In genomic region chr11:106175081-106175480, GRCm38 (mm10) we compare ENCODE assay signal across 19 mouse cellular contexts. TPM values are rescaled to one million over a fixed set of nuclear protein-coding genes. Genes with fewer than 3 reads are reported as not detected.
DNase-seq lines count a peak whose midpoint lies in the region.
"Had no signal": no experiment of that assay in that cellular context is flagged by ENCODE, and none has a peak within 500 bp of the region (broad histone marks: within the 10 kb centered on the region; RNA-seq: fewer than 3 reads in every experiment).

No protein-coding gene starts in this region.

- DNase-seq in adrenal gland, adult 2 months = peak; percentile 48
- no peak for DNase-seq in adrenal gland, adult 8-10 months
- peak; percentile 69 for DNase-seq in adrenal gland, postnatal 14 days
- peak; percentile 79 for DNase-seq in cerebellum, adult 9-11 months
- DNase-seq in gastrocnemius, adult 8-10 months (ENCODE audit: low spot score in 2 of 2) = peak; percentile 64 to 77
- no peak for DNase-seq in ovary, postnatal 10 days (ENCODE audit: low spot score)
- no peak for DNase-seq in right cerebral cortex, postnatal 14 days
- DNase-seq in right cerebral cortex, adult 2 months (ENCODE audit: low spot score in 2 of 2) = no peak
- DNase-seq: layer of hippocampus, adult 9-11 months; liver, embryonic 13.5 days; thymus, adult 18-20 months had no signal

RNA-seq across cellular contexts. Expression of gene Limd2, which starts 14.4 kb away (rescaled TPM):
- 10 to 100 TPM in 1 of 2 experiments, 1 to 10 TPM in 1; 9.5 to 17.1 TPM for total RNA-seq in adrenal gland, adult 2 months (2021)
- polyA plus RNA-seq in adrenal gland, adult 2 months (2012; rRNA removed) = 18.1 and 20.0 TPM in 2 replicates
- total RNA-seq in adrenal gland, adult 8-10 months (2022) = 10 to 100 TPM in 3 of 4 experiments, 1 to 10 TPM in 1; 9.6 to 18.9 (median 14.3) TPM
- 21.1 and 59.4 TPM in 2 replicates for total RNA-seq in adrenal gland, postnatal 14 days (2021)
- 1 to 10 TPM; 2.2 to 2.8 (median 2.4) TPM for total RNA-seq in gastrocnemius, adult 8-10 months (2022)

RNA-seq across cellular contexts. Expression of gene Gm10840, which starts 14.4 kb away (rescaled TPM):
- not detected for total RNA-seq in adrenal gland, adult 2 months (2021)
- not detected in 2 replicates for polyA plus RNA-seq in adrenal gland, adult 2 months (2012; rRNA removed)
- total RNA-seq in adrenal gland, adult 8-10 months (2022) = not detected
- total RNA-seq in adrenal gland, postnatal 14 days (2021) = not detected in 2 replicates
- not detected for total RNA-seq in gastrocnemius, adult 8-10 months (2022)
- total RNA-seq: gastrocnemius, postnatal 4 days; heart, postnatal 25 days; hindbrain, postnatal 0 days had no signal
- polyA plus RNA-seq: heart, embryonic 12.5 days; hindbrain, postnatal 0 days; limb, embryonic 12.5 days; liver, embryonic 13.5 days; lung, embryonic 15.5 days; Patski; stomach, embryonic 14.5 days had no signal

RNA-seq across cellular contexts. Expression of gene Strada, which starts 26.9 kb away (rescaled TPM):
- total RNA-seq in adrenal gland, adult 2 months (2021) = 10 to 100 TPM; 14.9 to 16.1 TPM
- polyA plus RNA-seq in adrenal gland, adult 2 months (2012; rRNA removed) = 18.8 and 20.6 TPM in 2 replicates
- total RNA-seq in adrenal gland, adult 8-10 months (2022) = 10 to 100 TPM; 15.1 to 26.8 (median 19.3) TPM
- total RNA-seq in adrenal gland, postnatal 14 days (2021) = 12.1 and 12.5 TPM in 2 replicates
- 10 to 100 TPM; 11.1 to 14.7 (median 12.6) TPM for total RNA-seq in gastrocnemius, adult 8-10 months (2022)

RNA-seq across cellular contexts. Expression of gene Ccdc47, which starts 41.1 kb away (rescaled TPM):
- total RNA-seq in adrenal gland, adult 2 months (2021) = 100 to 1,000 TPM; 104 to 112 TPM
- 5.6 and 9.5 TPM in 2 replicates for polyA plus RNA-seq in adrenal gland, adult 2 months (2012; rRNA removed)
- total RNA-seq in adrenal gland, adult 8-10 months (2022) = 100 to 1,000 TPM in 3 of 4 experiments, 10 to 100 TPM in 1; 84.3 to 125 (median 116) TPM
- 116 and 120 TPM in 2 replicates for total RNA-seq in adrenal gland, postnatal 14 days (2021)
- 10 to 100 TPM; 59.2 to 76.2 (median 65.5) TPM for total RNA-seq in gastrocnemius, adult 8-10 months (2022)

RNA-seq across cellular contexts. Expression of gene Ddx42, which starts 41.6 kb away (rescaled TPM):
- 10 to 100 TPM; 46.6 to 51.0 TPM for total RNA-seq in adrenal gland, adult 2 months (2021)
- 7.0 and 9.2 TPM in 2 replicates for polyA plus RNA-seq in adrenal gland, adult 2 months (2012; rRNA removed)
- 10 to 100 TPM; 53.4 to 71.6 (median 64.1) TPM for total RNA-seq in adrenal gland, adult 8-10 months (2022)
- total RNA-seq in adrenal gland, postnatal 14 days (2021) = 51.5 and 59.9 TPM in 2 replicates
- 10 to 100 TPM; 22.8 to 26.9 (median 24.4) TPM for total RNA-seq in gastrocnemius, adult 8-10 months (2022)

Comparison
In these comparisons a context has a peak if more than half of its experiments do, and no peak if none do; other contexts are left out.
1. DNase-seq: peak in adrenal gland, adult 2 months (single experiment), adrenal gland, postnatal 14 days (single experiment), cerebellum, adult 9-11 months (single experiment) and gastrocnemius, adult 8-10 months (2 of 2); none in adrenal gland, adult 8-10 months (single experiment), ovary, postnatal 10 days (single experiment), right cerebral cortex, postnatal 14 days (single experiment) and right cerebral cortex, adult 2 months (0 of 2).